Mouse (Mus musculus) induced T-regulatory cell, adult 2 months (primary cell): Measurements from ENCODE around the gene Tmc2.

ENCODE experiments used
- DNase-seq: peaks from one replicate; pipeline ENCODE4 v3.0.0-alpha.2; 2012; ENCODE audit warnings: low read depth

Tmc2 gene

GRCm38 (mm10) chr2:130296134-130296745, 101.2 kb downstream of the Tmc2 start:
- DNase-seq = no peak

- DNase-seq = no peak
Measured at GRCm38 (mm10) chr2:130297580-130297979, 102.6 kb downstream of the Tmc2 start.

DNA sequence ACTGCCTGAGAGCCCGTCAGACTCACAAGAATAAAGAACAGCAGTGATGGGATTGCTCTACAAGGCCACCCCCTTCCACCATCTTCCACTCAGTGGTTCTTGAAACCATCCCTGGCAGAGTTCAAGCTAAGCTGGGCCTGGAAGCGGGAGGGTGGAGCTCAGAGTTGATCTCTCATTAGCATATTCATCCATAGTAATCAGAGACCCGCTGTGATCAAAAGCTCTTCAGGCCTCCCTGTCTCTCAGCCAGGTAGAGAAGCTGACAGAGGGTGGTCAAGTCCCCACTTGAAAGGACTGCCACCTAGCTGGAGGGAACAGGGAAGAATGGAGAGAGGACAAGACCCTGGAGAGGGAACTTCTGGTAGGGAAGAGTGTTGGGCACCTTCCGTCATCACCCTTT, 108.0 kb downstream of the Tmc2 start:
- no peak for DNase-seq
